Mouse (Mus musculus) MEL (cell line): Measurements from ENCODE around the gene Abca8b.

Experiments used
- CHD2 ChIP-seq: IDR thresholded peaks from 2 replicates; pipeline ENCODE4 v1.6.1; 2011; ENCODE audit warnings: low read length, improper control_type of control experiment
- CTCF ChIP-seq, 3 experiments: IDR thresholded peaks in 2 of 3; conservative IDR thresholded peaks in 1 of 3; 2 replicates each; pipeline ENCODE4 v1.5.1; 2011 to 2012; ENCODE audit warnings: low read length in 3 of 3, low read depth in 2 of 3, mild to moderate bottlenecking in 2 of 3, improper control_type of control experiment in 1 of 3, inconsistent platforms in 1 of 3, mixed read lengths in 1 of 3, moderate library complexity in 1 of 3; ENCODE audit not compliant: control insufficient read depth in 1 of 3, insufficient read depth in 1 of 3, poor library complexity in 1 of 3, severe bottlenecking in 1 of 3
- E2F4 ChIP-seq: IDR thresholded peaks from 2 replicates; pipeline ENCODE4 v1.6.1; 2011; ENCODE audit warnings: low read depth, low read length, improper control_type of control experiment, borderline replicate concordance
- EP300 ChIP-seq, 2 experiments: IDR thresholded peaks; 2 replicates each; pipeline ENCODE4 v1.6.1; 2011; ENCODE audit warnings: improper control_type of control experiment in 2 of 2, low read length in 2 of 2, low read depth in 1 of 2, mild to moderate bottlenecking in 1 of 2
- MAZ ChIP-seq: IDR thresholded peaks from 2 replicates; pipeline ENCODE4 v1.6.1; 2012; ENCODE audit warnings: low read depth, mild to moderate bottlenecking, inconsistent platforms, low read length, improper control_type of control experiment
- MXI1 ChIP-seq: IDR thresholded peaks from 2 replicates; pipeline ENCODE4 v1.6.1; 2011; ENCODE audit warnings: mild to moderate bottlenecking, low read depth, low read length, improper control_type of control experiment
- SIN3A ChIP-seq: IDR thresholded peaks from 2 replicates; pipeline ENCODE4 v1.6.1; 2012; ENCODE audit warnings: low read length, improper control_type of control experiment, inconsistent platforms
- TAL1 ChIP-seq: IDR thresholded peaks from 2 replicates; pipeline ENCODE4 v1.6.1; 2012; ENCODE audit warnings: mild to moderate bottlenecking, inconsistent platforms, low read length, moderate library complexity, mixed read lengths
- TCF12 ChIP-seq: IDR thresholded peaks from 2 replicates; pipeline ENCODE4 v1.6.1; 2014; ENCODE audit warnings: low read depth, mild to moderate bottlenecking, inconsistent platforms, low read length, improper control_type of control experiment, moderate library complexity
- ZC3H11A ChIP-seq: IDR thresholded peaks from 2 replicates; pipeline ENCODE4 v1.6.1; 2012; ENCODE audit warnings: low read depth, mild to moderate bottlenecking, inconsistent platforms, low read length, improper control_type of control experiment

DNA sequence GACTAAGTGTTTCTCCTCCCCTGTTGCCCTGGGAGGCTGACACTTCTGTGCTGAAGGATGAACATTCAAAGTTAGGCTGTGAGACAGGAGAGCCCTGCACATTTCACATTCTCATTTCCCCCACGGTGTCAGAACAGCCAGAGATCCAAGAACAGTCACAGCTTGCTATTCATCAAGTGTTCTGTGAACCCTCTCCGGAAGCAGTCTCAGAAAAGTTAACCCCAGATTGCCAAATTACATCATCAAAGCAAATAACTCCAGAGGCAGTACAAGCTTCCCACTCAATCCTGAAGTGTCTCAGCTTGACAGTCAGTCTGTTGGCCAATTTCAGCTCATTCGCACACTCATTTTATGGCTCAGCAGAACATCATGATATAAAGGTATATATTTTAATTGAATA lies 632 bp downstream of the Abca8b start:
- TF ChIP-seq CHD2: no peak
- TF ChIP-seq TCF12: no peak
- no peak for TF ChIP-seq MAZ
- no peak for TF ChIP-seq TAL1
- no peak for TF ChIP-seq EP300 (IDR thresholded peaks at IDR 0.05; ENCODE audit: low read depth in 1 of 2, low read length in 2 of 2)
- TF ChIP-seq SIN3A: no peak
- TF ChIP-seq ZC3H11A: no peak
- no peak for TF ChIP-seq E2F4
- TF ChIP-seq CTCF (IDR thresholded peaks at IDR 0.05 in 2 of 3, conservative IDR thresholded peaks at IDR 0.05 in 1 of 3; ENCODE audit: control insufficient read depth in 1 of 3, insufficient read depth in 1 of 3, low read depth in 2 of 3, low read length in 3 of 3, poor library complexity in 1 of 3, severe bottlenecking in 1 of 3): no peak
- TF ChIP-seq MXI1: no peak
